Mouse (Mus musculus): Measurements from ENCODE around the gene Sf1. TPM values are rescaled to one million over a fixed set of nuclear protein-coding genes. Genes with fewer than 3 reads are reported as not detected.

Sf1 gene
- polyA plus RNA-seq, 1 experiment = 340 TPM

- no peak for TF ChIP-seq POLR2A (IDR thresholded peaks at IDR 0.05; ENCODE audit: insufficient read depth, low read depth, low read length)
- no peak for TF ChIP-seq CTCF (IDR thresholded peaks at IDR 0.05; ENCODE audit: insufficient read depth, low read depth, low read length)
- H3K4me3 ChIP-seq (ENCODE audit: insufficient read depth, low read depth, low read length) = no peak overlapping the region
- 89% methylated on average over 9 of the region's 9 CpGs for WGBS
Measured at GRCm38 (mm10) chr19:6386234-6386633, 22.7 kb downstream of the Sf1 start.

GRCm38 (mm10) chr19:6388006-6388405 lies 24.5 kb downstream of the Sf1 start:
- Histone ChIP-seq H3K4me1 (ENCODE audit: control insufficient read depth, insufficient read depth, low read length) (peaks cover 31% of the 10 kb centered on the region), H3K4me3 (ENCODE audit: insufficient read depth, low read depth, low read length) (no peak overlapping the region), H3K27ac (ENCODE audit: insufficient read depth, low read depth, low read length) (no peak overlapping the region)
- WGBS = 76% methylated on average over 13 of the region's 13 CpGs
- TF ChIP-seq POLR2A (IDR thresholded peaks at IDR 0.05; ENCODE audit: insufficient read depth, low read depth, low read length) (no peak), CTCF (IDR thresholded peaks at IDR 0.05; ENCODE audit: insufficient read depth, low read depth, low read length) (no peak)

More at GRCm38 (mm10) chr19:6386234-6386633, 22.7 kb downstream of the Sf1 start:
- Histone ChIP-seq H3K4me1 (ENCODE audit: control insufficient read depth, insufficient read depth, low read length) (peaks cover 31% of the 10 kb centered on the region), H3K27ac (ENCODE audit: insufficient read depth, low read depth, low read length) (no peak overlapping the region)

- WGBS = 38% methylated on average over 16 of the region's 16 CpGs
Measured at GRCm38 (mm10) chr19:6389803-6390202, 26.3 kb downstream of the Sf1 start.

GRCm38 (mm10) chr19:6390251-6390650 lies 26.8 kb downstream of the Sf1 start:
- Histone ChIP-seq H3K27ac (ENCODE audit: insufficient read depth, low read depth, low read length) (no peak overlapping the region), H3K4me3 (ENCODE audit: insufficient read depth, low read depth, low read length) (no peak overlapping the region), H3K4me1 (ENCODE audit: control insufficient read depth, insufficient read depth, low read length) (peaks cover 15% of the 10 kb centered on the region)
- TF ChIP-seq CTCF (IDR thresholded peaks at IDR 0.05; ENCODE audit: insufficient read depth, low read depth, low read length) (no peak), POLR2A (IDR thresholded peaks at IDR 0.05; ENCODE audit: insufficient read depth, low read depth, low read length) (no peak)
- WGBS = 75% methylated on average over 6 of the region's 6 CpGs

More at GRCm38 (mm10) chr19:6389803-6390202, 26.3 kb downstream of the Sf1 start:
- Histone ChIP-seq H3K4me3 (ENCODE audit: insufficient read depth, low read depth, low read length) (0 out of 2 replicates have a peak overlapping the region, but pooled peaks have one; percentile 7), H3K27ac (ENCODE audit: insufficient read depth, low read depth, low read length) (no peak overlapping the region), H3K4me1 (ENCODE audit: control insufficient read depth, insufficient read depth, low read length) (peaks cover 18% of the 10 kb centered on the region)
- TF ChIP-seq CTCF (IDR thresholded peaks at IDR 0.05; ENCODE audit: insufficient read depth, low read depth, low read length) (no peak), POLR2A (IDR thresholded peaks at IDR 0.05; ENCODE audit: insufficient read depth, low read depth, low read length) (no peak)

GRCm38 (mm10) chr19:6392743-6393393 lies 29.4 kb downstream of the Sf1 start:
- no peak for TF ChIP-seq CTCF (IDR thresholded peaks at IDR 0.05; ENCODE audit: insufficient read depth, low read depth, low read length)
- no peak for TF ChIP-seq POLR2A (IDR thresholded peaks at IDR 0.05; ENCODE audit: insufficient read depth, low read depth, low read length)
- H3K4me3 ChIP-seq (ENCODE audit: insufficient read depth, low read depth, low read length) = no peak overlapping the region
- H3K4me1 ChIP-seq (ENCODE audit: control insufficient read depth, insufficient read depth, low read length) = peaks cover 7% of the 10 kb centered on the region; the same call in 1 of the 2 replicates
- H3K27ac ChIP-seq (ENCODE audit: insufficient read depth, low read depth, low read length) = no peak overlapping the region
- WGBS = 94% methylated on average over 14 of the region's 14 CpGs

- TF ChIP-seq POLR2A (IDR thresholded peaks at IDR 0.05; ENCODE audit: insufficient read depth, low read depth, low read length) (no peak), CTCF (IDR thresholded peaks at IDR 0.05; ENCODE audit: insufficient read depth, low read depth, low read length) (no peak)
- 93% methylated on average over 16 of the region's 16 CpGs for WGBS
- Histone ChIP-seq H3K4me1 (ENCODE audit: control insufficient read depth, insufficient read depth, low read length) (peaks cover 11% of the 10 kb centered on the region), H3K27ac (ENCODE audit: insufficient read depth, low read depth, low read length) (no peak overlapping the region), H3K4me3 (ENCODE audit: insufficient read depth, low read depth, low read length) (no peak overlapping the region)
Measured at GRCm38 (mm10) chr19:6393637-6394036, 30.1 kb downstream of the Sf1 start.

- peaks cover 21% of the 10 kb centered on the region for H3K4me1 ChIP-seq (ENCODE audit: control insufficient read depth, insufficient read depth, low read length)
- H3K27ac ChIP-seq (ENCODE audit: insufficient read depth, low read depth, low read length) = no peak overlapping the region
- H3K4me3 ChIP-seq (ENCODE audit: insufficient read depth, low read depth, low read length) = no peak overlapping the region
- TF ChIP-seq POLR2A (IDR thresholded peaks at IDR 0.05; ENCODE audit: insufficient read depth, low read depth, low read length) (no peak), CTCF (IDR thresholded peaks at IDR 0.05; ENCODE audit: insufficient read depth, low read depth, low read length) (no peak)
- WGBS = 84% methylated on average over 5 of the region's 5 CpGs
Measured at GRCm38 (mm10) chr19:6396237-6396636, 32.7 kb downstream of the Sf1 start.

GRCm38 (mm10) chr19:6397582-6398249 lies 34.2 kb downstream of the Sf1 start:
- WGBS = 89% methylated on average over 22 of the region's 22 CpGs
- Histone ChIP-seq H3K27ac (ENCODE audit: insufficient read depth, low read depth, low read length) (no peak overlapping the region), H3K4me1 (ENCODE audit: control insufficient read depth, insufficient read depth, low read length) (peaks cover 32% of the 10 kb centered on the region), H3K4me3 (ENCODE audit: insufficient read depth, low read depth, low read length) (no peak overlapping the region)
- TF ChIP-seq CTCF (IDR thresholded peaks at IDR 0.05; ENCODE audit: insufficient read depth, low read depth, low read length) = no peak
- no peak for TF ChIP-seq POLR2A (IDR thresholded peaks at IDR 0.05; ENCODE audit: insufficient read depth, low read depth, low read length)
